Mouse (Mus musculus): ENCODE measurements around the gene Il4i1. TPM values are rescaled to one million over a fixed set of nuclear protein-coding genes. Genes with fewer than 3 reads are reported as not detected.

Il4i1 gene
- total RNA-seq, 2 experiments from 2014 or later = 1.0 to 6.4 TPM

- intact Hi-C loops (cut with DNase I) = no loop called here
- DNase-seq = no peak
These were observed 25.8 kb downstream of the Il4i1 start for GRCm38 (mm10) chr7:44841825-44842463.

GRCm38 (mm10) chr7:44845006-44845405 is 28.8 kb downstream of the Il4i1 start:
- intact Hi-C loops (cut with DNase I) = no loop called here
- DNase-seq = no peak

DNA sequence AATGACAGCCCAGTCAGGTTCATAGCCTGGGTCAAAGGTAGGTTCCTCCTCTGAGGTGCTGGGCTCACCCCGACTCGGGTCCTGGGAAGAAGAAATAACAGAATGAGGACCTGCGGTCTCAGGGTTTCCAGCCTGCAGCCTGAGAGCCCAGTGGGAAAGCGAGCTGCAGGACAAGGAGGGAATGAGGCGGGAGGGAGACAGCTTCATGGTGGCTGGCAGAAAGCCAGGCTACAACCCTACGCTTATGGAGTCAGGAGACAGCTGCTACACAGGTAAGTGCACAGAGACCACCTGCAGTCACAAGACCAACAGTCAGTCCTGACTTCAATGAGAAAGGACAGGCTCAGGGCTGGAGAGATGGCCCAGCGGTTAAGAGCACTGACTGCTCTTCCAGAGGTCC is 30.6 kb downstream of the Il4i1 start:
- intact Hi-C loops (cut with DNase I) = no loop called here
- DNase-seq = no peak

GRCm38 (mm10) chr7:44847772-44848171 is 31.6 kb downstream of the Il4i1 start:
- intact Hi-C loops (cut with DNase I) = no loop called here
- no peak for DNase-seq

DNA sequence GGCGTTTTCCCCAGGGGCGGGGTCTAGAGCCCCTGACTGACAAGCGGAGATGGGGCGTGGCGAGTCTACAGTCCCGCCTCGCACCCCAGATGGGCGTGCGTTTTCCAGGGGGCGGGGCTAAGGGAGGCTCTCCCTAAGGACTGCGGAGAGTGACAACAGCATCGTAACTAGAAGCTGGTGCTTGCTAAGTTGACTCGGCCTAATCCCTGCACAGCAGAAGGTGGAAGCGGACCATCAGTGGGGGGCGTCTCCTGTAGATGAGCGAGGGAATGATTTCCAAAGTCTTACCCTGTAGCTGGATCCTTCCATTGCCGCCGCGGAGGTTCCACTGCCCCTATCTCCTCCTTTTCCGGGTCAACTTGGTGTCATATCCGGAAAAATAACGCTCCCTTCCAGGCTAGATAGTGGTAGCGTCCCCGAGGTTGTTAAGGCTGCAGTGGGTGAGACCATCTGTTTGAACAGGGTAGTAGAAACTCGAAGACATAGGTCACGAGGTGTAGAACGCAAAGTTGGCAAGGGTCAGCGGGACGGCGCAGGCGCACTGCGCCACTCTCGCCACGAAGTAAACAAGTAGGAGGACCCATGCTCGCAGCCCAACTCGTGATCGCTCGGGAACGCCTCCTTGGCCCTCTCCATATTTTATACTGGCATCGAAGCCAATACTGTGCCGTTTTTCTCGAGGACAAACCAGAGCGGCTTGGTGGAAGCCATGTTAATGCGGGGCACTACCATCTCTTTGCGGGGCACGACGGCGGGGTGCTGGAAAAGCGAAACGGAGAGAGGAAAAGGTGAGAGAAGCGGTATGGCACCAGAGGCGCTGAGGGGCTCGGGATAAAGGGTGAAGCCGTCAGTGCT is 32.6 kb downstream of the Il4i1 start, which contains the start of the genes Akt1s1 and Tbc1d17:
Gene Akt1s1, plus strand, starts transcription at position 431 of the 855 bp plus-strand sequence.
Gene Tbc1d17, minus strand, starts transcription at position 519 of the 855 bp plus-strand sequence.
- DNase-seq = peak; percentile 99
- intact Hi-C loops (cut with DNase I) = no loop called here

DNA sequence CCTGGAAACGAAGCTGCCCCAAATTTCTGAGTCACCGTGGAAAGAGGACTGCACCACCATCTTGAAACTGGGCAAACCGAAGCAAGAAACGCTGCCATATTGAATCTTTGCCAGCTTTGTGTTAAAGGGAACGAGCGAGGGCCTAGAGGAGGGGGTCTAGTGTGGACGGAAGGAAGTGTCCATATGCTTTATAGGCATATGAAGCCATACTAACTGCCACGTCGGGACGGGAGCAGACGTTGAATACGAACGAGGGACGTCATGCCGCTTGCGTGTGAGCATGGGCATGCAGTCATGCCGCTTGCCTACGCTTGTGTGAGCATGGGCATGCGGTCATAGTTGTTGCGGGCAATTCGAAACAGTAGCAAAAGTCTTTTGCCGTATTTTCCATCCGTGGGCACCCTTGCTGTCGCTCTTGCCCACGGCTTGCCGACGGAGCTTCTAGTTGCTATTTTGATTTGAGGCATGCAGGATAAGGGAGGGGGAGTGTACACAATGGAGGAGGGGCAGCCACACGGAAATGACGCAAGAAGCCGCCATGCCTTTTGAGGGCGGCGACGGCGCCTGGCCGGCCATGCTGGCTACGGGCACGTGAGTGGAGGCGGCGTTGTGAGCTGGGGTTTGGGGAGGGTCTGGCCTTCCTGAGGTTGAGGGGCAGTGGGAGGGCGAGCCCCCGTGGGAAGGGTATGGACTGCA is 33.4 kb downstream of the Il4i1 start:
- intact Hi-C loops (cut with DNase I) = no loop called here
- peak; percentile 88 to 89 for DNase-seq

DNA sequence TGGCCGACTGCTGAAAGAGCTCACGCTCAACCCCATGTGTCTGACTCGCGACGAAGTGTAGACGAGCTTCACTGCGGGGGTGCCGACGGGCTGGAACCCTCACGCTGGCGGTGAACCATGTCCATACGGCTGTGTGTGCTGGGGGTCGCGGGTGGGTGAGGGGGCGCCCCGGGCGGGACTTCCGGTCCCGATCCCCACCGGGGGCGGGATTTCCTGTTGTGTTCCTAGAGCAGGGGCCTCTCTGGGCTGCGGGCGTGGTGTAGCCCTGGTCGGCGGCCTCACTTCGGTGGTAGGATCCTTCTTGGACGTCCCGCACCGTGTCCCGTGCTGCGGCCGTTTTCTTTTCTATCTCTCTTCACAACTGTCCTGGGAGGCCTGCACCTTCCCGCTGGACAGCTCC is 34.0 kb downstream of the Il4i1 start:
- peak in 1 of 2 experiments; percentile 66 for DNase-seq
- intact Hi-C loops (cut with DNase I) = no loop called here

GRCm38 (mm10) chr7:44850789-44851624 is 34.8 kb downstream of the Il4i1 start:
- no peak for DNase-seq
- intact Hi-C loops (cut with DNase I) = no loop called here

DNA sequence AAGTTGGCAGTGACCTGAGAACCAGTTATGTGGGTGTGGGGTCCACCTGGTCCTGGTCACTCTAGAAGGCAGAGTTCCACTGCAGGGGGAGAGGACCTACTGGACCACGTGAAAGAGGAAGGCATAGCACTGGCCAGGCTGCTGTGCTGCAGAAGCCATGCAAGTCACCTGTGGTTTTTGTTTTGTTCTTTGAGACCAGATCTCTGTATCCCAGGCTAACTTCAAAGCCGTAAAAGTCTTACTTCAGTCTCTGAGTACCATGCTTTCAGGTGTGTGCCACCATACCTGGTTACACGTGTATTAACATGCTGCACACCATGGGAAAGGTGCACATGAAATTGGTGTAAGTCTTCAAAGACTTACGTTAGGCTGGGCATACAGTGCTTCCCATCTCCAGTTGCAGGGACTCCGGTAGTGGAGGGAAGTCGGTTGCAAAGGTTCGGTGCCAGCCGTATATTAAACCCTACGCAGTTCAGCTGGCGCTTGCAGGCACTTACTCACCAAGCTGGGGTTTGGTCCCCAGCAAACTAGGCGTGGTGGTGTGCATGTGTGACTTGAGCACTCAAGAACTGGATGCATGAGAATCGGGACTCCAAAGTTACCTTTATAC is 35.5 kb downstream of the Il4i1 start:
- intact Hi-C loops (cut with DNase I) = no loop called here
- DNase-seq = no peak

GRCm38 (mm10) chr7:44852259-44853027 is 36.3 kb downstream of the Il4i1 start:
- intact Hi-C loops (cut with DNase I) = no loop called here
- no peak for DNase-seq

GRCm38 (mm10) chr7:44853065-44853464 is 36.9 kb downstream of the Il4i1 start:
- intact Hi-C loops (cut with DNase I) = no loop called here
- DNase-seq = no peak

GRCm38 (mm10) chr7:44853596-44854355 is 37.6 kb downstream of the Il4i1 start:
- no peak for DNase-seq
- intact Hi-C loops (cut with DNase I) = no loop called here

DNA sequence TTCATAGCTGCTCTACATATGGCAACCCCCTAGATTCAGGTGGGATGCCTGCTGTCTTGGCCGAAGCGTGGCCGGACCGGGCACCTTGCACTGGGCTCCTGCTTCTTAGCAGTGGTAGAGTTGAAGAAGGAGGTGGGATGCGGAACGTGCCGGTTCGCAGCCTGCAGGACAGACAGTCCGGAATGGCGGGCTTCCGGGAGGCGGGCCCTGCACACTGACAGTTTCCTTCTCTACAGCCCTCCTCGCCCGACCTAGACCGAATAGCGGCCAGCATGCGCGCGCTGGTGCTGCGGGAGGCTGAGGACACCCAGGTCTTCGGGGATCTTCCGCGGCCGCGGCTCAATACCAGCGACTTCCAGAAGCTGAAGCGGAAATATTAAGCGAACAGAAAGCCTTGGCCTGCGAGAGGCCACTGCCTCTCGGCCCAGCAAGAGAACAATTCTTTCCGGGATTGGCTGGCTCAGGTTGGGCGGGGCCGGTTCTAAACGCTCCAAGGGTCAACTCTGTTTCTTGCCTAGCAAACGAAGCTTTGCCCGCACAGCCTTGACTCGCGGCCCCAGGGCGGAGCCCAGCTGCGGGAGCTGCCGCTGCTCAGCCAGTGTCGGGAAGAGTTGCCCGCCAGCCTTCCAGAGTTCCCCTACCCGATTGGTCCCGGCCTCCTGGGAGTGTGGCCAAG is 38.3 kb downstream of the Il4i1 start:
- intact Hi-C loops (cut with DNase I) = no loop called here
- peak; percentile 81 to 86 for DNase-seq

- intact Hi-C loops (cut with DNase I) = no loop called here
- DNase-seq = no peak
These were observed 38.8 kb downstream of the Il4i1 start for GRCm38 (mm10) chr7:44855036-44855435.

DNA sequence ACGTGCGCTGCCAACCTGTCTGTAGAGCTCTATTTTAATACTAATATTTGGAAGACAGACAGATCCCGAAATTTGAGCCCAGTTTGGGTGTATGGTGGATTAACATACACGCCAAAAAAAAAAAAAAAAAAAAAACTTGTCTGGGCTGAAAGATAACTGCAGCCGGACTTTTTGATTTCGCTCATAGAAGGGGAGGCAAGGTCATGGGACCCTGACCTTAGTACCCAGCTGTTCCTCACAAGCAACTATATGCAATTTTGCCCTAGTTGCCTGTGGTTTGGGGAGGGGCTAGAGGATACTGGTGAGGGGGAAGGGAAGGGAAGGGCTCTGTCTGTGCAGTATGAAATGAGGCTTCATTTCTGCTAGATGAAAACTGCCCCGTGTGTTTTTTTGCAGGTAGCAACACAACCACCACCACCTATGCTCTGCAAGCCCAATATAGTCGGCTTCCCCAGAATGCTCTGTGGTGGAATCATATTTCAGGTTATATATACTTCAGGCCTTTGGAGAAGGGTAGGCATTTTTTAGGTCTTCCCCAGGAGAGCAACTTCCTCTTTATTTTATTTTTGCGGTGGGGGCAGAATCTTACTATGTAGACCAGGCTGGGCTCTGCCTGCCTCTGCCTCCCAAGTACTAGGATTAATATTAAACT is 40.2 kb downstream of the Il4i1 start:
- intact Hi-C loops (cut with DNase I) = no loop called here
- no peak for DNase-seq

DNA sequence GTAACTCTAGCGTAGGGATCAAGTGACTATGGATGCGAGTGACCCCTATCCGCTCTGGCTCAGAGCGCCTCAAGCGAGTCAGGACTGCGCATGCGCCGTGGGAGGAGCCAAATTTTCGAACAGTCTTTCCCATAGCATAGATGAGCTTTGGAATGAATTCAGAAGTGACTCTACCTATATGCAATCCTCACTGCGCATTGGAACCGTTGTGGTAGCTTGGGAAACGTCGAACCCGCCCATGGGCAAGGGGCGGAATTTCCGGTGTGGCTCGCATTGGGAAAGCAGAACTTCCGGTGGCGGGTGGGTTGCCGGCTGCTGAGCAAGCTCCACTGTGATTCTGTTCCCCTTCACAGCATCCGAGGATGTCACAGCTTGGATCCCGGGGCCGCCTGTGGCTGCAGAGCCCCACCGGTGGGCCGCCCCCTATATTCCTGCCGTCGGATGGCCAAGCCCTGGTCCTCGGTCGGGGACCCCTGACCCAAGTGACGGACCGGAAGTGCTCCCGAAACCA is 40.9 kb downstream of the Il4i1 start, which contains the start of gene Pnkp:
Gene Pnkp, plus strand, starts transcription at position 98 of the 511 bp plus-strand sequence.
- intact Hi-C loops (cut with DNase I) = no loop called here
- peak; percentile 71 to 85 for DNase-seq

DNA sequence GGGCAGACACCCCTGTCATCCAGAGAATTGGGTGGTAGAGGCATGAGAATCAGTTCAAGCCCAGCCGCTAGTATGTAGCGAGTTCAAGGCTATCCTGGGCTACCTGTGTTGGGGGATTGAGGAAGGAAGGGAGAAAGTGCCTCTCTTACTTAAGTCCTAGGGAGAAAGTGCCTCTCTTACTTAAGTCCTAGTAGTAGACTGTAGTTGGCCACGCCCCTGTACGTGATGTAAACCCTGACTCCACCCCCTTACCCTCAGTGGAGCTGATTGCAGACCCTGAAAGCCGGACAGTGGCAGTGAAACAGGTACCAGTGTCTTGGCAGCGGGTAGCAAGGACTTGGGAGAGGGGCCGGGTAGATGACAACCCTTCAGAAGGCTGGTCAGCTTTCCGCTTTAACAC is 41.7 kb downstream of the Il4i1 start:
- intact Hi-C loops (cut with DNase I) = no loop called here
- DNase-seq = no peak

All from gastrocnemius, postnatal 36 days (tissue).